Mouse (Mus musculus) kidney, embryonic 15.5 days (tissue): ENCODE results near the gene F11. TPM values are rescaled to one million over a fixed set of nuclear protein-coding genes. Genes with fewer than 3 reads are reported as not detected.

Source experiments
- ATAC-seq: fragments of 200-750 bp; cut with Nextera tagmentation; replicated peaks from 2 replicates; pipeline ENCODE4 v1.8.0; 2017; ENCODE audit warnings: moderate TSS enrichment; ENCODE audit not compliant: low FRiP score
- H3K27ac ChIP-seq: fragments of 300-500 bp; sonication (generic); 2 replicates; pipeline ENCODE4 v1.5.1; 2015; ENCODE audit warnings: mild to moderate bottlenecking, inconsistent platforms
- H3K27me3 ChIP-seq: fragments of 300-500 bp; sonication (generic); 2 replicates; pipeline ENCODE4 v1.6.1; 2015; ENCODE audit warnings: inconsistent platforms
- H3K36me3 ChIP-seq: fragments of 300-500 bp; sonication (generic); 2 replicates; pipeline ENCODE4 v1.6.1; 2015; ENCODE audit warnings: inconsistent platforms
- H3K4me1 ChIP-seq: fragments of 300-500 bp; sonication (generic); 2 replicates; pipeline ENCODE4 v1.6.1; 2015; ENCODE audit warnings: inconsistent platforms
- H3K4me2 ChIP-seq: fragments of 300-500 bp; sonication (generic); 2 replicates; pipeline ENCODE4 v1.6.1; 2015; ENCODE audit warnings: moderate library complexity, mild to moderate bottlenecking, inconsistent platforms
- H3K4me3 ChIP-seq: fragments of 300-500 bp; sonication (generic); replicated peaks from 2 replicates; pipeline ENCODE4 v1.5.1; 2015; ENCODE audit warnings: mild to moderate bottlenecking, inconsistent platforms
- H3K9ac ChIP-seq: fragments of 300-500 bp; sonication (generic); 2 replicates; pipeline ENCODE4 v1.6.1; 2015; ENCODE audit warnings: mild to moderate bottlenecking, inconsistent platforms
- H3K9me3 ChIP-seq: fragments of 300-500 bp; sonication (generic); replicated peaks from 2 replicates; pipeline ENCODE4 v1.6.1; 2016; ENCODE audit warnings: inconsistent platforms
- WGBS: fragments of 180-500 bp; shearing (Covaris S2); methylation state at CpG from one replicate; pipeline ENCODE4 v1.1.7; 2015; ENCODE audit warnings: mixed read lengths; 5-methylcytosine and 5-hydroxymethylcytosine counted together
- polyA plus RNA-seq: library from polyadenylated mRNA; unstranded; fragments of >200 nt; fragmentation: Nextera tagmentation; extraction: Ambion mirVana; gene quantifications from 2 replicates; pipeline ENCODE4 v1.2.1, GENCODE M21; 2015

Gene F11
- polyA plus RNA-seq, 1 experiment from 2014 or later, result 0.13 TPM

- Histone ChIP-seq H3K4me3 (no peak overlapping the region), H3K4me2 (no peak overlapping the region), H3K9me3 (no peaks in the 10 kb centered on the region; the same call in 1 of the 2 replicates), H3K9ac (no peak overlapping the region), H3K27ac (no peak overlapping the region), H3K27me3 (no peaks in the 10 kb centered on the region), H3K36me3 (no peaks in the 10 kb centered on the region), H3K4me1 (no peaks in the 10 kb centered on the region)
- no peak for ATAC-seq
Observed at GRCm38 (mm10) chr8:45268485-45268884, 6.7 kb upstream of the F11 start.

DNA sequence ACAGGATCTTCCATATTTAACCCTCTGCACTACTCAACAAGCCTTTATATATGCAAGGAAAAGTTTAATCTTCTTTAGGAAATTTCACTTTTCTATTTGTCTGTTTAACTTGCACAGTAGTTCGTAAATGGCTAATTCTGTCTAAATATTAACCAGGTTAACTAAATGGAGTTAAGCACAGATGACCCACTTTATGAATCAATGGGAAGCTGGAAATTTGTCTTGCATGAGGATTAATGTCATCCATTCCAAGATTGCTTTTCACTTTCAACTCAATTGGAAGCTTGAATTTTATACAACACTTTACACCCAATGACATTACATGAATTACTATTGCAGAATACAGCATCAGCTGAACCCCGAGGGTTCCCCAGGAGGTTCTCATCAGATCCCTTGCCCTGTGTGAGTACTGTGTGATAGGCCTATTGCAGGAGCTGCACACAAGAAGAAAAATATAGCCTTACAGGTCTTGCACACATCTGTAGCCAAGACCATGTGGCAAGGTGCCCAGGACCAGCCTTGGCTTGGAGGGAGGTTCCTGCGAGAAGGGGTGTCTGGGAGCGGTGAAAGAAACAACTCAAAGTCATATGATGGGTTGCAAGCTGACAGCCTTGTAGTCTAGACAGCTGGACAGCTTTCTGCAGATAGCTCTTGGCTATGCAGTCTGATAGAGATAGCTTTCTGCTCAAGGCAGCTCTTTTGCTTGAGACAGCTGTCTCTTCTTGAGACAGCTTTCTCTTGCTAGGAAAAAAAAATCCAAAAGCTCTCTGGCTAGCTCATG lies 6.0 kb upstream of the F11 start:
- Histone ChIP-seq H3K27ac (no peak overlapping the region), H3K9ac (no peak overlapping the region), H3K4me3 (no peak overlapping the region), H3K4me2 (no peak overlapping the region), H3K4me1 (no peaks in the 10 kb centered on the region), H3K9me3 (no peaks in the 10 kb centered on the region; the same call in 1 of the 2 replicates), H3K27me3 (no peaks in the 10 kb centered on the region), H3K36me3 (no peaks in the 10 kb centered on the region)
- ATAC-seq, result no peak
- 75% methylated on average over 4 of the region's 4 CpGs for WGBS

DNA sequence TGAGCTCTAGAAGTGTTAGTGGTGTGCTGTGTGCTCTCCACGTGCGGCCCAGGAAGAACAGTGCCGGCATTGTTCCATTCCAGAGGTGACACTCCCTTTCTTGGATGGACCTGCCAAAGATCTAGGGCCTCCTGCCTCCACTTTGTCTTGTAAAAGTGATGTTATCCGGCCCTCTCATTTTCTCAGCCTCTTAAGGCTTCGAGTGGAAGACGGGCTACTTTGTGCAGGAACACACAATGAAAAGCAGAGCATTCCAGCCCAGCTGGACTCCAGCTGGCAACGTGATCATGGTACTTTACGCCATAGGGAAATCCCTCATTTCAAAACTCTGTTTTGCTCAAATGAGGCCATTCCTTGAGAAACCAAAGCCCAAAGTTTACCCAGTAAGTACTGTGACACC lies 5.2 kb upstream of the F11 start:
- H3K27me3 ChIP-seq, result no peaks in the 10 kb centered on the region
- 80% methylated on average over 8 of the region's 8 CpGs for WGBS
- no peak overlapping the region for H3K9ac ChIP-seq
- no peaks in the 10 kb centered on the region for H3K4me1 ChIP-seq
- no peaks in the 10 kb centered on the region for H3K36me3 ChIP-seq
- ATAC-seq, result no peak
- no peak overlapping the region for H3K4me3 ChIP-seq
- H3K4me2 ChIP-seq, result no peak overlapping the region
- no peak overlapping the region for H3K27ac ChIP-seq
- no peaks in the 10 kb centered on the region; the same call in 1 of the 2 replicates for H3K9me3 ChIP-seq

DNA sequence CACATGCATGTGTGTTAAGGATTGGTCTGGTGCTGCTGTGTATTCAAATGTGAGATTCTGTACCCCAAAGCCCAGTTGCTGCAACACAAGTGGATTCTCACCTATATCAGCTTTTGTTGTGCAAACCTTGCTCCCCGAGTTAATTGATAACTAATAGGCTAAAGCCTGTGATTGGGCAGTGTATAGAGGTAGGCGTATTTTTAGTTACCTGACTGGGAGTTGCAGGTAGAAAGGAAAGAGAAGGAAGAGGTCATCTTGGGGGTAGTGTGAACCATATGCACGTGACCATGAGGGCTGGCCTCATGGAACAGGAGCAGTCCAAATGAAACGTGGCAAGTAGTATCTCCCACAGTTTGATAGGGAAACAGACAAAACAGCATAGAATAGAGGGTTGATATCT lies 3.1 kb upstream of the F11 start:
- Histone ChIP-seq H3K4me3 (no peak overlapping the region), H3K9me3 (no peaks in the 10 kb centered on the region; the same call in 1 of the 2 replicates), H3K4me1 (no peaks in the 10 kb centered on the region), H3K27me3 (no peaks in the 10 kb centered on the region), H3K27ac (no peak overlapping the region), H3K4me2 (no peak overlapping the region), H3K9ac (no peak overlapping the region), H3K36me3 (no peaks in the 10 kb centered on the region)
- ATAC-seq, result 0 out of 2 replicates have a peak, but pooled peaks have one; percentile 33
- WGBS, result 84% methylated on average over 4 of the region's 4 CpGs

- no peak overlapping the region for H3K27ac ChIP-seq
- H3K4me3 ChIP-seq, result no peak overlapping the region
- H3K4me1 ChIP-seq, result no peaks in the 10 kb centered on the region
- H3K36me3 ChIP-seq, result no peaks in the 10 kb centered on the region
- H3K9ac ChIP-seq, result no peak overlapping the region
- no peaks in the 10 kb centered on the region for H3K27me3 ChIP-seq
- H3K4me2 ChIP-seq, result no peak overlapping the region
- H3K9me3 ChIP-seq, result no peaks in the 10 kb centered on the region; the same call in 1 of the 2 replicates
- no peak for ATAC-seq
- 85% methylated on average over 3 of the region's 3 CpGs for WGBS
Observed at GRCm38 (mm10) chr8:45262851-45263250, 1.0 kb upstream of the F11 start.

GRCm38 (mm10) chr8:45258421-45258820 lies 3.4 kb downstream of the F11 start:
- no peak overlapping the region for H3K4me3 ChIP-seq
- no peak for ATAC-seq
- H3K4me2 ChIP-seq, result no peak overlapping the region
- no peaks in the 10 kb centered on the region for H3K27me3 ChIP-seq
- no peak overlapping the region for H3K9ac ChIP-seq
- H3K4me1 ChIP-seq, result no peaks in the 10 kb centered on the region
- H3K9me3 ChIP-seq, result no peaks in the 10 kb centered on the region
- H3K27ac ChIP-seq, result no peak overlapping the region
- 68% methylated on average over 8 of the region's 8 CpGs for WGBS
- H3K36me3 ChIP-seq, result no peaks in the 10 kb centered on the region

GRCm38 (mm10) chr8:45255040-45255439 lies 6.8 kb downstream of the F11 start:
- no peaks in the 10 kb centered on the region for H3K9me3 ChIP-seq
- ATAC-seq, result no peak
- no peaks in the 10 kb centered on the region for H3K36me3 ChIP-seq
- no peak overlapping the region for H3K27ac ChIP-seq
- H3K4me3 ChIP-seq, result no peak overlapping the region
- no peaks in the 10 kb centered on the region for H3K27me3 ChIP-seq
- 58% methylated on average over 12 of the region's 12 CpGs for WGBS
- H3K9ac ChIP-seq, result no peak overlapping the region
- no peak overlapping the region for H3K4me2 ChIP-seq
- no peaks in the 10 kb centered on the region for H3K4me1 ChIP-seq

DNA sequence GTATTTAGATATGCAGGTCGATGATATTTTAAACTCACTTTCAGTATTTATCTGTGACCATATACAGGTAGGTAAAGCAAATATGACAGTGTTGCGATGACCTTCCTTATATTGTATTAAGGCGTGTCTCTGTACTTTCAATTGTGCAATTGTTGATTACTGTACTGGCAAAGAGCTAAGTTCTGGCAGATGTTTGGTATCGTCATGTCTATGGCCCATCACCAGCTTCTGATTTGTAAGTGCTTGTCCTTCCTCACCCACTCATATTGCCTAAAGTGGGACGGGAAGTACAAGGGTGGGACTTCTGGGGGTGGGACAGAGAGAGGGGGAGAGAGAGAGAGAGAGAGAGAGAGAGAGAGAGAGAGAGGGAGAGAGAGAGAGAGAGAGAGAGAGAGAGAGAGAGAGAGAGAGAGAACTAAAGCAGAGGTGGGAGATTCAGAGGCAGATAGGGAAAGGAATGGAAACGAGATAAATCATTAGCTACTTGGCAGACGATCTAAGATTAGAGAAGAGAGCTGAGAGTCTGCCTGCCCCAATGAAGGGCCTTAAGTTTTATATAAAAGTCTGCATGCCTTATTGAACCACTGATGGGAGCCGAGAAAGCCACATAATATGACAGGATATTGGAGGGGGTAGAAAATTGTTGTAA lies 7.5 kb downstream of the F11 start:
- ATAC-seq, result no peak
- H3K4me1 ChIP-seq, result no peaks in the 10 kb centered on the region
- H3K9me3 ChIP-seq, result no peaks in the 10 kb centered on the region
- H3K36me3 ChIP-seq, result no peaks in the 10 kb centered on the region
- H3K9ac ChIP-seq, result no peak overlapping the region
- H3K27ac ChIP-seq, result no peak overlapping the region
- no peaks in the 10 kb centered on the region for H3K27me3 ChIP-seq
- WGBS, result 82% methylated on average over 8 of the region's 8 CpGs
- H3K4me2 ChIP-seq, result no peak overlapping the region
- no peak overlapping the region for H3K4me3 ChIP-seq

- no peaks in the 10 kb centered on the region for H3K4me1 ChIP-seq
- H3K4me3 ChIP-seq, result no peak overlapping the region
- H3K9ac ChIP-seq, result no peak overlapping the region
- no peaks in the 10 kb centered on the region for H3K36me3 ChIP-seq
- ATAC-seq, result no peak
- H3K9me3 ChIP-seq, result no peaks in the 10 kb centered on the region
- no peak overlapping the region for H3K27ac ChIP-seq
- no peak overlapping the region for H3K4me2 ChIP-seq
- H3K27me3 ChIP-seq, result no peaks in the 10 kb centered on the region
- 94% methylated on average over 1 of the region's 1 CpGs for WGBS
Observed at GRCm38 (mm10) chr8:45253586-45253985, 8.2 kb downstream of the F11 start.

DNA sequence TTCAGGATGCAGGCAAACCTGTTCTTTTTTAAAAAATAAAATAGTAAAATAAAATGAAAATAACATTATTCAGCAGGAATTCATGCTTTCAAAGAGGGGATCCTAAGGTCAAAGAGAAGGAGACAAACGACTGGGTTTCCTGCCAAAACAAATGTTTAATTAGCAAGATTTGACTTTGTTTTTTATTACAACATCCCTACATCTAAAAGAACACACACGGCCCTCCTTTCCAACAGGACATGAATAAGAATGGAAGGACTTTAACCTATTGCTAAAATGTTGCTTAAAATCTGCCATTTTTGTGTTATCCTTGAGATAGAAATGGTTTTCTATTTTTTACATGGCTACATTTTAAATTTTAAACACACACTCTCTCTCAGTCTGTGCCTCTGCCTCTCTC lies 8.7 kb downstream of the F11 start:
- 37% methylated on average over 2 of the region's 2 CpGs for WGBS
- H3K4me1 ChIP-seq, result no peaks in the 10 kb centered on the region
- no peak overlapping the region for H3K4me2 ChIP-seq
- no peak for ATAC-seq
- H3K9me3 ChIP-seq, result no peaks in the 10 kb centered on the region
- no peak overlapping the region for H3K4me3 ChIP-seq
- no peaks in the 10 kb centered on the region for H3K27me3 ChIP-seq
- H3K9ac ChIP-seq, result no peak overlapping the region
- H3K27ac ChIP-seq, result no peak overlapping the region
- no peaks in the 10 kb centered on the region for H3K36me3 ChIP-seq

DNA sequence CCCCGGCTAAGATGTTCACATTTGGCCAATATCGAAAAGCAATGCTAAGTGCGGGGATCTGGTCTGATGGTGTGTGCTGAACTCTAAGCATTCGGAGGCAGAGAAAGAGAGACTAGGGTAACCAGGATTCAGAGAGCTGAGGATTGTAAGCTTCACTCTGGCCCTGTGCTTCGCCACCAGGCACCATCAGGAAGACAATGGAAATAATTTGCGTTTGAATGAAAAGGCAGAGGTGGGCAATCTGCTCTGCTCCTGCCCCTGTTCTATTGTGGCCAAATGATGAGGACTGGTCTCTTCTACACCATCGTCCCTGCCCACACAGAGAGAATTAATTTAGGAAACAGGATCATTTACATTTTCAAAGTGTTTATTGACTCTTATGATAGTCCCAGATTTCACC lies 15.5 kb downstream of the F11 start:
- Histone ChIP-seq H3K4me2 (no peak overlapping the region), H3K27ac (no peak overlapping the region), H3K4me1 (no peaks in the 10 kb centered on the region), H3K36me3 (no peaks in the 10 kb centered on the region), H3K4me3 (no peak overlapping the region), H3K9me3 (no peaks in the 10 kb centered on the region), H3K27me3 (no peaks in the 10 kb centered on the region), H3K9ac (no peak overlapping the region)
- WGBS, result 51% methylated on average over 7 of the region's 7 CpGs
- ATAC-seq, result no peak

- no peak overlapping the region for H3K4me2 ChIP-seq
- no peaks in the 10 kb centered on the region for H3K36me3 ChIP-seq
- H3K9me3 ChIP-seq, result no peaks in the 10 kb centered on the region
- 0 out of 2 replicates have a peak, but pooled peaks cover 3% of the 10 kb centered on the region for H3K27me3 ChIP-seq
- H3K27ac ChIP-seq, result no peak overlapping the region
- no peak for ATAC-seq
- H3K4me1 ChIP-seq, result 0 out of 2 replicates have a peak, but pooled peaks cover 3% of the 10 kb centered on the region
- H3K4me3 ChIP-seq, result no peak overlapping the region
- H3K9ac ChIP-seq, result no peak overlapping the region
- WGBS, result 86% methylated on average over 8 of the region's 8 CpGs
Observed at GRCm38 (mm10) chr8:45239363-45239762, 22.5 kb downstream of the F11 start.
